Mouse (Mus musculus) left cerebral cortex, adult 6 months (tissue): ENCODE measurements around the gene Adgrg3. TPM values are rescaled to one million over a fixed set of nuclear protein-coding genes. Genes with fewer than 3 reads are reported as not detected.

ENCODE experiments used
- long read RNA-seq, 2 experiments: library from polyadenylated mRNA; unstranded; transcript quantifications; one replicate each; pipeline ENCODE4 v2.0.0; 2019 to 2020
- polyA plus RNA-seq: library from polyadenylated mRNA; unstranded; fragments of <200 nt; fragmentation: Nextera tagmentation; gene quantifications from 2 replicates; pipeline ENCODE4 v1.2.3, GENCODE M21; 2021

Gene Adgrg3
- 0.12 TPM in 1 of 2 replicates, not detected in the other for polyA plus RNA-seq
- long read RNA-seq, experiment 1 = 0 reads
- long read RNA-seq, experiment 2 = 0 reads

GRCm38 (mm10) chr8:95017451-95017850, at the start of gene Adgrg3:
Gene Adgrg3 (plus strand): TSS chr8:95017692.

DNA sequence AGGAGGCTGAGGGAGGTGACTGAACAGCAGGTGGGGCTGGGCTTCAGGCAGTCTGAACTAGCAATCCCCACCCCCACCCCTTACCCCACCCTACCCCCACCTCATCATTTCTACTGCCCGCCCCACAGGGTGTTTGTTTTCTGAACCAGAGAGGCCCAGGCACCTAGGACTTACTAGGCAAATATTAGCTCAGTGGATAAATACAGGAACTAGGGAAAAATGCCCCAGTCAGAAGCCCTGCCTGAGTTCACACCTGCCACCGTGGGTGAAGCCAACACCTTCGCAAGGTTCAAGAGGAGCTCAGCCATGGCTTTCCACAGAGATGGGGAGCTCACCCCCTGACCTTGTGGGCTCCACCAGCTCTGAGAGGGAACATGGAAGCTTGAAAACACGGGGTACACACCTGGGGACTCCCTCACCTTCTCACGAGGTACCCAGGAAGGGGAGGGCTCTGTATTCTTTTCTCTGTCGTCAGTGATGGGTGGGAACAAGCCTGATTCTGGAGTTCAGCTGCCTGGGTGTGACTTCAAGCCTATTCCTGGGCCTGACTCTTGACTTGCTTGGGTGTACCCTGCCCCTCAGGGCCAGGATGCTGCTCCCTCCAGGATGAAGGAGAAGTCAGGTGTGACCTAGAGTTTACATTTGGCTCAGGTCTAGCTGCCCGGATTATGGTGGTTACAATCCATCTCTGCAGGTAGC, 42.9 kb upstream of the Adgrg3 start, which contains the start of gene Adgrg1:
TSS of gene Adgrg1 (plus strand) at position 285 of the 699 bp plus-strand sequence.

DNA sequence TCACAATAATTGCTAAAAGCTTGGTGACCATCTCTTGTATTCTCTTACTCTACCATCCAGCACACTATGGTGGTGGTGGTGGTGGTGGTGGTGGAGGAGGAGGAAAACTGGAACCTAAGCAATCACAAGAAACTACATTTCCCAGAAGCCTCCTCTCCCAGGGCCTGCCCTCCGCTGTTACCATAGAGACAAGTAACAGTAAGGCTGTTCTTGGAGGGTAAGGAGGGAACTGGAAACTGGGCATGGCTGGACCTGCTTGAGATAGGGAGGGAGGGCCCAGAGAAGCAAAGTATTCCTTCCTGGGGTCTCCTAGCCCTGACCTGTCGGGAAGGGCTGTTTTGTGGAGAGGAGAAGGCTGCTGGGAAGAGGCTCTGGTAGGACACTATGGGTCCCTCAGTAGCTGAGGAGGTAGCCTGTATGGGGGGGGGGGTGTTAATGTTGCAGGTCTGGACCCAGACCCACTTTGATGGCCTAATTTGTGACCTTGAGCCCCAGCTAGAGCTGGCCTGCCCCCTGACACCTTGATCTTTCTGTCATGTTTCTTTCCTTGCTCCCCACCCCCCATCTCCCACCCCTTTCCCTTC, 37.5 kb downstream of the Adgrg3 start, which contains the start of gene Drc7:
TSS of gene Drc7 (plus strand) at position 177 of the 584 bp plus-strand sequence.

DNA sequence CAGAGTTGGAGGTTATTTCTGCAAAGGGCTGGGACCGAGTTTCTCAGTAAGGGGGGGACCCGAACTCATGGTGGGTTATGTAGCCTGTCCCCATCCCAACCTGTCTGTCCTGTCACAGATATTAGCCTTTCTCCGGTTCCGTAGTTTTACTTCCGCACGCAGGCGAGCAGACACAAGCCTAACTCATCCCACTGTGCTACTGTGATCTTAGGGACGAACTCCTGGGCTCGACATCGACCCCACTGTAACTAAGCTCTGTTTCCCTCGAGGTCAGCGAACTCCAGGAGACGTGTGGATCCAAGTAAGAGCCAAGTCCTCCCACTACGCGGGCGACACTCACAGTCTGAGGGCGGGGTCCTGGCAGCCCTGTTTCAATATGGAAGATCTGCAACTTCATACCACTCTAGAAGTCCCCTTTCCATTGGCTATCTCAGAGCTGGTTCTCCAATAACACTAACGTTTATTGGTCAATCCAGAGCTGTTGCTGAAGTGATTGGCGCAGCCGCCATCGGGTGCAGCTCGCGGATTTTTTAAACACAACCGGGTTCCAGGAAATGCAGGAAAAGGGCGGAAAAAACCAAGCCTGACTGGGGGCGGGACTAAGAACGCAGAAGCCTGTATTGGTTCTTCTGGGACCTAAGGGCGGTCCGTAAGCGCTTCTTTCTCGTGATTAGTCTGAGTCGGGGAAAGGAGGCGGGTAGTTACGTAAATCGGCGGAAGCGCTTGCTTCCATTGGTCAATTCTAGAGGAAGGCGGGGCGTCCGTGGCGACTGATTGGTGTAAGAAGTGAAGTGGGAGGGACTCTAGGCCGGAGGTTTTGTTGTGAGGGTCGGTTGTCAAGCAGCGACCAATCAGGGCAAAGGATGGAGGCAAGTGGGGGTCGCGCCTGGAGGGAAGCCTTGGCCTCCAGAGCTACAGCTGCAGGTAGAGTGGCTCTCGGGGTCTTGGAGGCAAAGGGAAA, 63.2 kb downstream of the Adgrg3 start, which contains the start of gene Katnb1:
TSS of gene Katnb1 (plus strand) at position 806 of the 961 bp plus-strand sequence.

Other genes with a start within 250 kb of the Adgrg3 start
- 483 and 651 TPM in 2 replicates for gene Cx3cl1, start 245.7 kb upstream of the Adgrg3 start, polyA plus RNA-seq
- 2.5 and 3.2 TPM in 2 replicates for gene Ccl17, start 207.2 kb upstream of the Adgrg3 start, polyA plus RNA-seq
- 67.1 and 83.8 TPM in 2 replicates for gene Coq9, start 179.4 kb upstream of the Adgrg3 start, polyA plus RNA-seq
- 34.7 and 34.9 TPM in 2 replicates for gene Ciapin1, start 179.3 kb upstream of the Adgrg3 start, polyA plus RNA-seq
- 154 and 194 TPM in 2 replicates for gene Polr2c, start 160.2 kb upstream of the Adgrg3 start, polyA plus RNA-seq
- gene Dok4, start 141.4 kb upstream of the Adgrg3 start, polyA plus RNA-seq = 5.0 and 6.3 TPM in 2 replicates
- gene Ccdc102a, start 99.6 kb upstream of the Adgrg3 start, polyA plus RNA-seq = 1.4 and 1.5 TPM in 2 replicates
- gene Adgrg5, start 94.0 kb upstream of the Adgrg3 start, polyA plus RNA-seq = not detected in 2 replicates
- gene Adgrg1, start 42.9 kb upstream of the Adgrg3 start, polyA plus RNA-seq = 23.5 and 27.7 TPM in 2 replicates
- gene Drc7, start 37.4 kb downstream of the Adgrg3 start, polyA plus RNA-seq = 0.30 and 0.69 TPM in 2 replicates
- gene Katnb1, start 63.5 kb downstream of the Adgrg3 start, polyA plus RNA-seq = 19.6 and 27.0 TPM in 2 replicates
- 11.4 and 15.4 TPM in 2 replicates for gene Kifc3, start 185.1 kb downstream of the Adgrg3 start, polyA plus RNA-seq